Mouse (Mus musculus): ENCODE results near the gene Lman2l.

- TF ChIP-seq POLR2A (IDR thresholded peaks at IDR 0.05; ENCODE audit: extremely low read depth, insufficient read depth, low read length) (no peak), CTCF (IDR thresholded peaks at IDR 0.05; ENCODE audit: extremely low read depth, insufficient read depth, low read length) (no peak)
Observed at GRCm38 (mm10) chr1:36379582-36379981, 65.5 kb downstream of the Lman2l start.

All from cortical plate, adult 2 months (tissue).